Mouse (Mus musculus) ES-Bruce4 (cell line): ENCODE measurements at regions not wholly inside any gene's neighbourhood (a gene's known extent, or its start where the extent isn't known, plus 50 kb on each side); places are given as distances from the start of the nearest gene placed in this dataset.

Experiments used
- CTCF ChIP-seq: IDR thresholded peaks from one replicate; pipeline ENCODE4 v1.8.1; 2011; ENCODE audit warnings: low read depth, low read length
- EP300 ChIP-seq: IDR thresholded peaks from 2 replicates; pipeline ENCODE4 v1.6.1; 2011; ENCODE audit warnings: low read depth, low read length; ENCODE audit not compliant: insufficient read depth
- POLR2A ChIP-seq: IDR thresholded peaks from one replicate; pipeline ENCODE4 v1.8.1; 2011; ENCODE audit warnings: low read length; ENCODE audit not compliant: insufficient read depth

GRCm38 (mm10) chr15:87325389-87325788, 218.7 kb upstream of the Fam19a5 start:
- TF ChIP-seq CTCF (no peak), EP300 (no peak), POLR2A (no peak)
